Mouse (Mus musculus) v-Abl transformed pro-B cells (cell line): Measurements from ENCODE around the gene Atp6v0a4.

Source experiments
- in situ Hi-C, 2 experiments: fragments of 400-800 bp; cut with MboI; formaldehyde crosslinking; loops; one replicate each; pipeline ENCODE4 v1.15.1; 2025; ENCODE audit not compliant: unreplicated experiment in 2 of 2

The Atp6v0a4 gene

GRCm38 (mm10) chr6:38124207-38124835 lies at the start of gene Atp6v0a4:
TSS of gene Atp6v0a4 (minus strand) at chr6:38124586.
- in situ Hi-C loops: loop anchor here in 1 of 2 experiments (25.0 kb wide), 1 partner anchor 1012 kb away; no protein-coding TSS in a partner anchor

GRCm38 (mm10) chr6:38165385-38165784 lies 41.0 kb upstream of the Atp6v0a4 start:
- in situ Hi-C loops: loop anchor here (5.0 to 25.0 kb wide), 4 partner anchors 82 to 369 kb away; partner anchors contain the start of gene Fmc1 (in 1 of the 2)

DNA sequence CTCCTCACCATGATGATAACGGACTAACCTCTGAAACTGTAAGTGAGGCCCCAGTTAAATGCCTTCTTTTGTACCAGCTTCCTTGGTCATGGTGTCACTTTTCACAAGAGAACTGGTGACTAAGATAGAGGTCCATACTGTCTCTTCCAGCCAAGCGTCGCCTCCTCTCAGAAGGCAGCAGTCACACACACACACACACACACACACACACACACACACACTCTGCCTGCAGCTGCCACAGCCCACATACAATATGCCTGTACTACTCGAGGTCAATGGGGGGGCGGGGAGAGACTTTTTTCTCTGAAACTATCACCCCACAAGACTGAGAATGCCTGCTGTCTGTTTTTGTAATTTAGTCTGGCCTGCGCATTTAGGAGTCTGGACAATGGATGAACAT lies 40.3 kb upstream of the Atp6v0a4 start:
- in situ Hi-C loops: loop anchor here (5.0 to 25.0 kb wide), 5 partner anchors 83 to 370 kb away; partner anchors contain the start of genes D630045J12Rik (in 1 of the 2) and Fmc1 (in 1 of the 2)

- in situ Hi-C loops: loop anchor here (5.0 to 25.0 kb wide), 4 partner anchors 89 to 372 kb away; partner anchors contain the start of genes D630045J12Rik (in 1 of the 2) and Fmc1 (in 1 of the 2)
These were observed 38.6 kb upstream of the Atp6v0a4 start for GRCm38 (mm10) chr6:38162825-38163504.

- in situ Hi-C loops: loop anchor here (5.0 to 25.0 kb wide), 4 partner anchors 92 to 374 kb away; partner anchors contain the start of genes D630045J12Rik (in 1 of the 2) and Fmc1 (in 1 of the 2)
These were observed 36.2 kb upstream of the Atp6v0a4 start for GRCm38 (mm10) chr6:38160556-38160955.

- in situ Hi-C loops: loop anchor here (5.0 to 25.0 kb wide), 4 partner anchors 92 to 375 kb away; partner anchors contain the start of genes D630045J12Rik (in 1 of the 2) and Fmc1 (in 1 of the 2)
These were observed 35.7 kb upstream of the Atp6v0a4 start for GRCm38 (mm10) chr6:38160102-38160501.

DNA sequence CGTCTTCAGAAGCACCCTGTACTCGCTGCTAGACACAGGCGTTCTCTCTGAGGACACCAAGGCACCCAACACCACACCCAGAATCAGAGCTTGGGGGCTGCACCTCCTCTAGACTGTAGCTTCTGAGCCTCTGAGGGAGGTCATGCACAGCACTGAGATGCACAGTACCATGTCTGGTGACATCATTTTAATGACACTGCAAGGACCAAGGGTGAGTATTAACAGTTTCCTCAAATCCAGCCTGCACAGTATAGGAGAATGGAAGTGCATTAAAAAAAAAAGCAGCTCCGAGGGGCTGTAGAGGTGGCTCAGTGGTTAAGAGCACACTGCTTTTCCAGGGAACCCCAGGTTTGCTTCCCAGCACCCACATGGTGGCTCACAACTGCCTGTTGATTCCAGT lies 35.2 kb upstream of the Atp6v0a4 start:
- in situ Hi-C loops: loop anchor here in 1 of 2 experiments (10.0 to 25.0 kb wide), 2 partner anchors 153 to 805 kb away; no protein-coding TSS in a partner anchor

- in situ Hi-C loops: loop anchor here in 1 of 2 experiments (10.0 to 25.0 kb wide), 2 partner anchors 154 to 803 kb away; no protein-coding TSS in a partner anchor
These were observed 33.5 kb upstream of the Atp6v0a4 start for GRCm38 (mm10) chr6:38157925-38158324.

DNA sequence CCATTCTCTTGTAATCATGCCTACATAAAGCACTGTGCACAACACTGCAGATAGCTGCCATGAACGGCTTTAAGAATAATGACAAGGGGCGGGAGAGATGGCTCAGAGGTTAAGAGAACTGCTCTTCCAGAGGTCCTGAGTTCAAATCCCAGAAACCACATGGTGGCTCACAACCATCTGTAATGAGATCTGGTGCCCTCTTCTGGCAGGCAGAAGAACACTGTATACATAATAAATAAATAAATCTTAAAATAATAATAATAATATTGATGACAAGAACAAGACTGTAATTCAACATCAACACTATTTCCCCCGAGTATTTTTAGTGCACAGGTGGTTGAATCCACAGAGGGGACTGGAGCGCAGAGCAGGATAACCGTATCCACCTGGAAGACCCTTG lies 31.8 kb upstream of the Atp6v0a4 start:
- in situ Hi-C loops: loop anchor here in 1 of 2 experiments (10.0 to 25.0 kb wide), 2 partner anchors 156 to 801 kb away; no protein-coding TSS in a partner anchor

DNA sequence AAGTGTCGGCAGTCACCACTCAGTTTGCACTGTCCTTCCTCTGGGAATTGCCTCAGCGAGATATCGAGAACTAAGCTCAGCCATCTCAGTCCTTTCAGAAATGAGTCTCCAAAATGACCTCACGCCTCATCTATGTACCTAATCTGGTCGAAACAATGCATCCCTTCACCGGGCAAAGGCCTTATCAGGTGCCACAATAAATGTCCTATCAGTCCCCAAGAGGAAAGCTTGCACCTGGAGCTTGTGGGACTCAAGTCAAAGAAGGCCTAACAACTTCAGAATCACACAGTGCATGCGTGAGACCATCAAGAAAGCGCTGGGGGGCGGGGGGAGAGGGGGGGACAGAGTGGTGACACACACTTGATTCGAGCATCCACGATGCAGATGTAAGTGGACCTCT lies 27.9 kb upstream of the Atp6v0a4 start:
- in situ Hi-C loops: loop anchor here in 1 of 2 experiments (10.0 to 25.0 kb wide), 2 partner anchors 160 to 798 kb away; no protein-coding TSS in a partner anchor

GRCm38 (mm10) chr6:38149483-38149882 lies 25.1 kb upstream of the Atp6v0a4 start:
- in situ Hi-C loops: no loop called here

DNA sequence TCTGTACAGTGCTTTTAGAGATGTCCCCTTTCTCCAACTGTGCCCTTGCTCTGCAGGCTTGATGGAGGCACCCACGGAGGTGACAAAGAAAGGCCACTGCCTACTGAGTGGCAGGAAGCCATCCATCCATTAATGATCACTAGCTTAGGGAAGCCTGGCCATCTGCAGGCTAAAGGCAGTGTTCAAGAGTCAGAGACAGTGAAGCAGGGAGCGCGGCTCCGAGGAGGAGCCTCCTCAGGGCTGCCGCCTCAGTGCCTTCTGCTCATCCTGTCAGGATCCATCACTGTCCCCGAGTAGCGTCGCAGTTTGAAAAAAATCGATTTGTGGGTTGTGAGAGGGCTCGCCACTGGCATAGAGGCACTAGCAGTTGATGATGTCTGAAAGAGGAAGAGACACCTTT lies 24.2 kb upstream of the Atp6v0a4 start:
- in situ Hi-C loops: no loop called here

- in situ Hi-C loops: no loop called here
These were observed 22.9 kb upstream of the Atp6v0a4 start for GRCm38 (mm10) chr6:38147301-38147700.

GRCm38 (mm10) chr6:38145463-38146065 lies 21.2 kb upstream of the Atp6v0a4 start:
- in situ Hi-C loops: no loop called here

DNA sequence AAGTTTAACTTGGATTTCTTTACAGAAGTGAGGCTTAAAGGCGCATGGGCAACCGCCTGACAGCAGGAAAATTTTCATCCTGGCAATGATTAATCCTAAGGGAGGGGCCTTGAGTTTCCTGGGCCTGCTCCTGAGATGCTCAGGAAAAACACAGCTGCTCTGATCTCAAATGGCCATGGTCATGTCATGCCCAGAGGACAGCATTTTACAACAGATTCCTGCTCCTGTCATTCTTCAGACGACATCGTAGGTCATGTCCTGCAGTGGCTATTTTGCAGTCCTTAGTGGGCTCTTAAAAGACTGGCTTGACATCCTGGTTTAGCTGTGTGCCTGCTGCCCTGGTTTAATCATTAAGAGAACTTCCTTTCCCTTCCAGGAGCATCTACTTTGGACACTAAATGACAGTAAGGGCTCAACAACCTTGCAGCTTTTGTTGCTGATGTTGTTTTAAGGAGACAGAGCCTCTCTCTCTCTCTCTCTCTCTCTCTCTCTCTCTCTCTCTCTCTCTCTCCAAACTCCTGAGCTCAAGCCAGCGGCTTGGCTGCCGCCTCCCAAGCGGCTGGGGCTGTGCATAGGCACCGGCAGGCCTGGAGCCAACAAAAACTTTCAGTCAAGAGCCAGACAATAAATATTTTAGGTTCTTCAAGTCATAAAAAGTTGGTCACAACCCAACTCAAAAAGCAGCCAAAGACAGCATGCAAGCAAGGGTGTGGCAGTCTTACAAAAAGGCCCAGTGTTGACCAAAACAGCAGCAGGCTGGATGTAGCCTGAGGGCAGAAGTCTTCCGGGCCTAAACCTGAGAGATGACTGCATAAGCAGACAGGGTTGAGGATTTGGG lies 20.0 kb upstream of the Atp6v0a4 start:
- in situ Hi-C loops: no loop called here

GRCm38 (mm10) chr6:38140402-38140801 lies 16.0 kb upstream of the Atp6v0a4 start:
- in situ Hi-C loops: no loop called here

DNA sequence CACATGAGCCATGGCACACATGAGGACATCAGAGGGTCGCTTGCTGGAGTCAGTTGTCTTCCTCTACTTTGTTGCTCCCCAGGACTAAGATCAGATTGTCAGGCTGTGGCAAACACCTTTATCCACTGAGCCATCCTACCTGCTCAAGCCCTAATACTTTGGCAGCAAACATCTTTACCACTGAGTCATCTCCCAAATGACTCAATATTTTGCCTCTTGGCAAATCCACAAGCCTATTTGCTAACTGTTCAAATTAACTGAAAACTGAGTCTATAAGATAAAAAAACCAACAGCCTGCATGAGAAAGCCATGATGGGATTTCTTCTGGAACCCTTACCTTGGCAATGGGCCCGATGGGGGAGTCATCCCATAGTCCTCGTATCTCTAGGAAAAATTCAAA lies 14.7 kb upstream of the Atp6v0a4 start:
- in situ Hi-C loops: no loop called here

- in situ Hi-C loops: no loop called here
These were observed 10.6 kb upstream of the Atp6v0a4 start for GRCm38 (mm10) chr6:38134806-38135559.

GRCm38 (mm10) chr6:38131801-38132231 lies 7.4 kb upstream of the Atp6v0a4 start:
- in situ Hi-C loops: no loop called here
